Mouse (Mus musculus) small intestine, adult 2 months (tissue): ENCODE measurements around the gene Mcrs1.
A peak's percentile ranks its signal among the peaks of the same experiment; 100 is the strongest.

Experiments used
- CTCF ChIP-seq: fragments of 200-500 bp; IDR thresholded peaks from 2 replicates; pipeline ENCODE4 v1.5.1; 2012; ENCODE audit warnings: low read depth, mild to moderate bottlenecking, control low read depth, inconsistent platforms, low read length, moderate library complexity, mixed read lengths; ENCODE audit not compliant: insufficient replicate concordance, insufficient read length; ENCODE audit errors: extremely low read depth
- POLR2A ChIP-seq: fragments of 200-500 bp; IDR thresholded peaks from 2 replicates; pipeline ENCODE4 v1.6.1; 2012; ENCODE audit warnings: low read depth, mild to moderate bottlenecking, control low read depth, inconsistent platforms, low read length, moderate library complexity

DNA sequence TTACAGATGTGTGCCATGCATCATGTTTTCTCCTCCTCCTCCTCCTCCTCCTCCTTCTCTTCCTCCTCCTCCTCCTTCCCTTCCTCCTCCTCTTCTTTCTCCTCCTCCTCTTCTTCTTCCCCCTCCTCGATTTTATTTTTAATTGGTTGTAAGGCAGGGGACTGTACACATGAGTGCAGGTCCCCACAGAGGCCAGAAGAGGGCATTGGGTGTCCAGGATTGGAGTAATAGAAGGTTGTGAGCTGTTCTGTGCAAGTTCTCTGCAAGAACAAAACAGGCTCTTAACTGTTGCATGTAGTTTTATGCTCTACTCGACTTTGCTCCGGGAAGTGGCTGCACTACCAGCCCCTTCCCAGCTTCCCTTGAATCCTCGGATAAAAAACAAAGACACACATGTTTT lies 11.6 kb downstream of the Mcrs1 start:
- TF ChIP-seq POLR2A (no peak), CTCF (peak; percentile 35; the same call in 1 of the 2 replicates)
